Mouse (Mus musculus): ENCODE data around the gene Mcpt9.
"Not testable (repeated sequence)": the region's sequence is repeated elsewhere in the genome, so short reads cannot be mapped to it uniquely, and the experiment has no call there.

DNA sequence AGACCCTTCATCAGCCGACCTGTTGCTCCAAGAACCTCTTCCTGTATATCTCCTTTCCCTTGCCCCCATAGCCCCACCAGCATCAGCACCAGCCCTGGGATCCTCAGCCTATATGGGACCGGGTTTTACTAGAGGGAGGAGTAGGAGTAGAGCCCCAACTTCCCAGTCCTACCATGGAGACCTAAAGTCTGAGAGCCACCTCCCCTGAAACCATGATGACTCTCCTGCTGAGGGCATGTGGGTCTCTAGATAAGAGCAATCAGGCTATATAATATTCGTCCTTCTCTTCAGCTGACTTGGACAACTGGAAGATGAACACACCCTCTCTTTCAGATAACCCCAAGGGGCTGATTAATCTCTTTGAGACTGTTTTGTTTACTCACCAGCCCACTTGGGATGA lies 42.8 kb downstream of the Mcpt9 start:
- not testable (repeated sequence) for TF ChIP-seq CTCF, POLR2A (IDR thresholded peaks at IDR 0.05; ENCODE audit: extremely low read depth, insufficient read depth, low read length)
